1 mouse cellular context compared by ENCODE assay signal in the genomic region with DNA sequence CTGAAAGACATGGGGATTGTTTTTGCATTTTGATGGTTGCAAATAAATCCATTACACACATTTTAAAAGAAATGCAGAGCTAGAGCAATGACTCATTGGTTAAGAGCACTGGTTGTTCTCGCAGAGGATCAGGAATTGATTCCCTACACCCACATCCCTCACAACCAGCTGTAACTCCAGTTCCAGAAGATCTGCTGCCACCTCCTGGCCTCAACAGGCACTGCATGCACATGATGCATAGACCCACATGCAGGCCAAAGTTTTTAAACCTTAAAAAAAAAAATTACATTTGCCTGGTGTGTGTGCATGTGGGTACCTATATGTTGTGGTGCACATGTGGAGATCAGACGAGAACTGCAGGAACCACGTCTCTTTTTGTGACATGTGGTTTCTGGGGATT.
TF ChIP-seq lines count a peak whose summit lies in the region.

No protein-coding gene starts in this region.

TF ChIP-seq in MEL, 35 proteins besides CTCF, POLR2A, EP300 and RAD21 (continued from another document):
- no peak for TF ChIP-seq JUND (IDR thresholded peaks at IDR 0.05; ENCODE audit: low read depth, low read length)
- no peak for TF ChIP-seq MAFK (IDR thresholded peaks at IDR 0.05; ENCODE audit: borderline replicate concordance, low read depth, low read length)
- TF ChIP-seq BHLHE40 (IDR thresholded peaks at IDR 0.05; ENCODE audit: borderline replicate concordance, low read depth, low read length) = no peak
- no peak for TF ChIP-seq ZKSCAN1 (IDR thresholded peaks at IDR 0.05; ENCODE audit: low read depth, low read length)
- no peak for TF ChIP-seq USF1 (IDR thresholded peaks at IDR 0.05; ENCODE audit: low read depth, low read length)
- TF ChIP-seq SIN3A (IDR thresholded peaks at IDR 0.05; ENCODE audit: low read length) = no peak
- TF ChIP-seq ZNF384 (IDR thresholded peaks at IDR 0.05; ENCODE audit: low read depth, low read length) = peak; percentile 58
